24 mouse cellular contexts compared by ENCODE assay signal in genomic region chr8:61645642-61646041, GRCm38 (mm10).
A peak's percentile ranks its signal among the peaks of the same experiment; 100 is the strongest.
DNase-seq lines count a peak whose midpoint lies in the region; ATAC-seq and TF ChIP-seq lines count a peak whose summit lies in the region.
"Had no signal": no experiment of that assay in that cellular context is flagged by ENCODE, and none has a peak within 500 bp of the region (broad histone marks: within the 10 kb centered on the region; RNA-seq: fewer than 3 reads in every experiment).

No protein-coding gene starts in this region.

- no peak overlapping the region for H3K4me2 ChIP-seq in limb, embryonic 13.5 days (replicated peaks)
- no peak overlapping the region for H3K4me2 ChIP-seq in embryonic facial prominence, embryonic 15.5 days (replicated peaks)
- H3K4me2 ChIP-seq in stomach, postnatal 0 days (replicated peaks; ENCODE audit: low read depth) = no peak overlapping the region
- H3K4me2 ChIP-seq: limb, embryonic 12.5 days; midbrain, embryonic 15.5 days; neural tube, embryonic 12.5 days had no signal

- 77% methylated on average over 6 of the region's 6 CpGs for WGBS in limb, embryonic 13.5 days
- 86% methylated on average over 6 of the region's 6 CpGs for WGBS in limb, embryonic 10.5 days
- WGBS in embryonic facial prominence, embryonic 15.5 days = 73% methylated on average over 6 of the region's 6 CpGs
- WGBS in stomach, postnatal 0 days = 62% methylated on average over 6 of the region's 6 CpGs

- H3K9me3 ChIP-seq in limb, embryonic 13.5 days = no peaks in the 10 kb centered on the region
- H3K9me3 ChIP-seq in limb, embryonic 10.5 days (replicated peaks) = no peaks in the 10 kb centered on the region
- no peaks in the 10 kb centered on the region for H3K9me3 ChIP-seq in embryonic facial prominence, embryonic 15.5 days (replicated peaks)
- no peaks in the 10 kb centered on the region for H3K9me3 ChIP-seq in stomach, postnatal 0 days (ENCODE audit: control insufficient read depth, low read length)
- H3K9me3 ChIP-seq: limb, embryonic 12.5 days; midbrain, embryonic 15.5 days; neural tube, embryonic 12.5 days had no signal

- ATAC-seq in limb, embryonic 13.5 days (ENCODE audit: low FRiP score, low read depth) = no peak
- ATAC-seq in embryonic facial prominence, embryonic 15.5 days (ENCODE audit: insufficient number of reproducible peaks, low FRiP score, low TSS enrichment, low read depth) = no peak
- ATAC-seq in stomach, postnatal 0 days (ENCODE audit: low FRiP score, low TSS enrichment) = peak; percentile 53
- no peak for ATAC-seq in erythroblast, adult 5-6 weeks (replicated peaks; ENCODE audit: low FRiP score, poor library complexity, severe bottlenecking)
- ATAC-seq: forebrain, embryonic 14.5 days; hindbrain, postnatal 0 days; lung, postnatal 0 days; midbrain, embryonic 15.5 days had no signal

- no peak overlapping the region for H3K4me3 ChIP-seq in limb, embryonic 13.5 days
- H3K4me3 ChIP-seq in limb, embryonic 10.5 days = no peak overlapping the region
- no peak overlapping the region for H3K4me3 ChIP-seq in embryonic facial prominence, embryonic 15.5 days (replicated peaks)
- no peak overlapping the region for H3K4me3 ChIP-seq in stomach, postnatal 0 days (ENCODE audit: low read depth, low read length)
- H3K4me3 ChIP-seq: limb, embryonic 12.5 days; midbrain, embryonic 15.5 days; neural tube, embryonic 12.5 days had no signal

- H3K4me1 ChIP-seq in limb, embryonic 13.5 days = peaks cover 20% of the 10 kb centered on the region
- no peaks in the 10 kb centered on the region for H3K4me1 ChIP-seq in limb, embryonic 10.5 days
- peaks cover 23% of the 10 kb centered on the region for H3K4me1 ChIP-seq in embryonic facial prominence, embryonic 15.5 days
- H3K4me1 ChIP-seq in stomach, postnatal 0 days (replicated peaks; ENCODE audit: control insufficient read depth, insufficient read depth) = 0 out of 2 replicates have a peak, but pooled peaks cover 5% of the 10 kb centered on the region
- H3K4me1 ChIP-seq: limb, embryonic 12.5 days; midbrain, embryonic 15.5 days; neural tube, embryonic 12.5 days had no signal

- H3K36me3 ChIP-seq in limb, embryonic 13.5 days = no peaks in the 10 kb centered on the region
- H3K36me3 ChIP-seq in limb, embryonic 10.5 days = no peaks in the 10 kb centered on the region
- H3K36me3 ChIP-seq in embryonic facial prominence, embryonic 15.5 days = no peaks in the 10 kb centered on the region
- no peaks in the 10 kb centered on the region for H3K36me3 ChIP-seq in stomach, postnatal 0 days (ENCODE audit: control insufficient read depth, insufficient read depth, low read length)
- H3K36me3 ChIP-seq: limb, embryonic 12.5 days; midbrain, embryonic 15.5 days; neural tube, embryonic 12.5 days had no signal

- TF ChIP-seq CTCF in stomach, postnatal 0 days (IDR thresholded peaks at IDR 0.05; ENCODE audit: low read depth) = no peak

- 0 out of 2 replicates have a peak overlapping the region, but pooled peaks have one; percentile 16 for H3K27ac ChIP-seq in limb, embryonic 13.5 days
- no peak overlapping the region for H3K27ac ChIP-seq in limb, embryonic 10.5 days
- H3K27ac ChIP-seq in embryonic facial prominence, embryonic 15.5 days (replicated peaks) = peak overlapping the region; percentile 55
- no peak overlapping the region for H3K27ac ChIP-seq in stomach, postnatal 0 days (replicated peaks)
- H3K27ac ChIP-seq: hindbrain, postnatal 0 days; limb, embryonic 12.5 days; liver, embryonic 14.5 days; macrophage; midbrain, embryonic 15.5 days; neural tube, embryonic 12.5 days had no signal

- DNase-seq in heart, adult 11 months = peak; percentile 88
- no peak for DNase-seq in heart, adult 18-20 months
- DNase-seq in limb, embryonic 10.5 days (ENCODE audit: low spot score) = no peak
- DNase-seq in stomach, postnatal 0 days (ENCODE audit: low spot score) = no peak
- DNase-seq in adrenal gland, postnatal 36 days = no peak
- DNase-seq: adrenal gland, postnatal 14 days; cerebellum, adult 9-10 months; gastrocnemius, postnatal 10 days; kidney, adult 8-10 months; kidney, postnatal 25 days; layer of hippocampus, postnatal 36 days; right cerebral cortex, postnatal 25 days; spleen, adult 18-20 months had no signal

- TF ChIP-seq EP300 in stomach, postnatal 0 days (optimal IDR thresholded peaks at IDR 0.05) = no peak

- H3K9ac ChIP-seq in limb, embryonic 13.5 days = no peak overlapping the region
- H3K9ac ChIP-seq in embryonic facial prominence, embryonic 15.5 days = no peak overlapping the region
- no peak overlapping the region for H3K9ac ChIP-seq in stomach, postnatal 0 days (ENCODE audit: low read length)
- H3K9ac ChIP-seq: limb, embryonic 12.5 days; liver, embryonic 14.5 days; midbrain, embryonic 15.5 days; neural tube, embryonic 12.5 days had no signal

- H3K27me3 ChIP-seq in limb, embryonic 13.5 days = no peaks in the 10 kb centered on the region
- H3K27me3 ChIP-seq in limb, embryonic 10.5 days (ENCODE audit: low read depth, poor library complexity, severe bottlenecking) = no peaks in the 10 kb centered on the region
- H3K27me3 ChIP-seq in embryonic facial prominence, embryonic 15.5 days = no peaks in the 10 kb centered on the region
- no peaks in the 10 kb centered on the region for H3K27me3 ChIP-seq in stomach, postnatal 0 days (ENCODE audit: control insufficient read depth, insufficient read depth, low read length)
- H3K27me3 ChIP-seq: limb, embryonic 12.5 days; midbrain, embryonic 15.5 days; neural tube, embryonic 12.5 days had no signal

Comparison
In these comparisons a context has a peak if more than half of its experiments do, and no peak if none do; other contexts are left out.
1. H3K27ac ChIP-seq: peak in limb, embryonic 13.5 days (single experiment) and embryonic facial prominence, embryonic 15.5 days (single experiment); none in limb, embryonic 10.5 days (single experiment) and stomach, postnatal 0 days (single experiment).